Mouse (Mus musculus) heart, postnatal 0 days (tissue): ENCODE data around the gene Alox5ap.

Experiments used
- CTCF ChIP-seq: IDR thresholded peaks from 2 replicates; pipeline ENCODE4 v1.5.1; 2016; ENCODE audit warnings: antibody characterized with exemption, control low read depth, low read depth
- EP300 ChIP-seq: IDR thresholded peaks from 2 replicates; pipeline ENCODE4 v1.6.1; 2016; ENCODE audit warnings: antibody characterized with exemption, low read depth

GRCm38 (mm10) chr5:149320534-149321482 is 56.2 kb downstream of the Alox5ap start:
- TF ChIP-seq EP300 (peak; percentile 75; the same call in 1 of the 2 replicates), CTCF (no peak)
